Mouse (Mus musculus): ENCODE results near the gene Prkag1.

Gene Prkag1

DNA sequence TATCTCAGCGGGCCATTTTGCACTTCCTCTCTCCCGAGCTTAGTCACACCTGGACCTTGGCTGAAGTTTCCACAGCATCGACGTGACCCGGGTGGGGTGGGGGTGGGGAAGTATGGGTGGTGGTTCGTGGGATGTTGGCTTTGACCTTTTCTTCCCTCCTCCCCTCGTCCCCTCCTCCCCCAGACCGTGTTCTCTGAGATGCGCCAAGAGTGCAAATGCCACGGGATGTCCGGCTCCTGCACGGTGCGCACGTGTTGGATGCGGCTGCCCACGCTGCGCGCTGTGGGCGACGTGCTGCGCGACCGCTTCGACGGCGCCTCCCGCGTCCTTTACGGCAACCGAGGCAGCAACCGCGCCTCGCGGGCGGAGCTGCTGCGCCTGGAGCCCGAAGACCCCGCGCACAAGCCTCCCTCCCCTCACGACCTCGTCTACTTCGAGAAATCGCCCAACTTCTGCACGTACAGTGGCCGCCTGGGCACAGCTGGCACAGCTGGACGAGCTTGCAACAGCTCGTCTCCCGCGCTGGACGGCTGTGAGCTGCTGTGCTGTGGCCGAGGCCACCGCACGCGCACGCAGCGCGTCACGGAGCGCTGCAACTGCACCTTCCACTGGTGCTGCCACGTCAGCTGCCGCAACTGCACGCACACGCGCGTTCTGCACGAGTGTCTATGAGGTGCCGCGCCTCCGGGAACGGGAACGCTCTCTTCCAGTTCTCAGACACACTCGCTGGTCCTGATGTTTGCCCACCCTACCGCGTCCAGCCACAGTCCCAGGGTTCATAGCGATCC lies 38.9 kb downstream of the Prkag1 start:
- DNase-seq (ENCODE audit: low spot score), result no peak

DNA sequence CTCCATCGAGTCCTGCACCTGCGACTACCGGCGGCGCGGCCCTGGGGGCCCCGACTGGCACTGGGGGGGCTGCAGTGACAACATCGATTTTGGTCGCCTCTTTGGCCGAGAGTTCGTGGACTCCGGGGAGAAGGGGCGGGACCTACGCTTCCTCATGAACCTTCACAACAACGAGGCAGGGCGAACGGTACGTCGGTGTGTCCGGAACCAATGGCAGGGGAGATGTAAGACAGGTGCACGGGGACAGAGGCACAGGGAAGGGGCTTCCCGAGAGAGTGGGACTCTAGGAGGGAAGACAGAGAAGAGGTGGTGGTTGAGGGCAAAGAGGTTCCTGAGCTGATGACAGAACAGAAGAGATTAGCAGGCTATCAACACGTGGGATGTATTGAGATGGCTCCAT lies 39.5 kb downstream of the Prkag1 start:
- DNase-seq (ENCODE audit: low spot score), result no peak

GRCm38 (mm10) chr15:98791221-98791620 lies 40.1 kb downstream of the Prkag1 start:
- no peak for DNase-seq (ENCODE audit: low spot score)

DNA sequence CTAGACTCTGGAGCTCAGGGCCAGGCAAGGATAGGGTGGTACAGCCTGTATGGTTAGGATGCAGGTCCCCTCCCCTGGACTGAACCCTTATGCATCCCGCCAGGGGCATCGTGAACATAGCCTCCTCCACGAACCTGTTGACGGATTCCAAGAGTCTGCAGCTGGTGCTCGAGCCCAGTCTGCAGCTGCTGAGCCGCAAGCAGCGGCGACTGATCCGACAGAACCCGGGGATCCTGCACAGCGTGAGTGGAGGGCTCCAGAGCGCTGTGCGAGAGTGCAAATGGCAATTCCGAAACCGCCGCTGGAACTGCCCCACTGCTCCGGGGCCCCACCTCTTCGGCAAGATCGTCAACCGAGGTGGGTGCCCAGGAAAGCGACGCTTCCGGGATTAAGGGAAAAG lies 40.6 kb downstream of the Prkag1 start:
- DNase-seq (ENCODE audit: low spot score), result no peak

DNA sequence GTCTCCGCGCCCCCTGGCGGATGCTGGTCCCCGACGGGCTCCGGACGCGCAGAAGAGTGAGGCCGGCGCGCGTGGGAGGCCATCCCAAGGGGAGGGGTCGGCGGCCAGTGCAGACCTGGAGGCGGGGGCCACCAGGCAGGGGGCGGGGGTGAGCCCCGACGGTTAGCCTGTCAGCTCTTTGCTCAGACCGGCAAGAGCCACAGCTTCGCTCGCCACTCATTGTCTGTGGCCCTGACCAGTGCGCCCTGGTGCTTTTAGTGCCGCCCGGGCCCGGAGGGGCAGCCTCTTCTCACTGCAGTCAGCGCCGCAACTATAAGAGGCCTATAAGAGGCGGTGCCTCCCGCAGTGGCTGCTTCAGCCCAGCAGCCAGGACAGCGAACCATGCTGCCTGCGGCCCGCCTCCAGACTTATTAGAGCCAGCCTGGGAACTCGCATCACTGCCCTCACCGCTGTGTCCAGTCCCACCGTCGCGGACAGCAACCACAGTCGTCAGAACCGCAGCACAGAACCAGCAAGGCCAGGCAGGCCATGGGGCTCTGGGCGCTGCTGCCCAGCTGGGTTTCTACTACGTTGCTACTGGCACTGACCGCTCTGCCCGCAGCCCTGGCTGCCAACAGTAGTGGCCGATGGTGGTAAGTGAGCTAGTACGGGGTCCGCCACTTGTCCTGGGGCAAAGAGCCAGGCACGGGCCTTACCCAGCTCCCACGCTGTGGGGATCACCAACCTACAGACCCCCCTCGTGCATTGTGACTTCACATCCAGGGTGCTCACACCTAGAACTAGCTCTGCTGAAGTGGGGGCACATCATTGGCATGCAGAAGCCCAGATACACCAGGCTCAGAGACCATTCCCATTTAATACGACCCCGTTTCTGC lies 41.4 kb downstream of the Prkag1 start, which contains the start of gene Wnt1:
Wnt1 (plus strand) TSS at position 197 of the 875 bp plus-strand sequence.
- DNase-seq (ENCODE audit: low spot score), result no peak

GRCm38 (mm10) chr15:98788972-98789660 lies 42.2 kb downstream of the Prkag1 start:
- no peak for DNase-seq (ENCODE audit: low spot score)

DNA sequence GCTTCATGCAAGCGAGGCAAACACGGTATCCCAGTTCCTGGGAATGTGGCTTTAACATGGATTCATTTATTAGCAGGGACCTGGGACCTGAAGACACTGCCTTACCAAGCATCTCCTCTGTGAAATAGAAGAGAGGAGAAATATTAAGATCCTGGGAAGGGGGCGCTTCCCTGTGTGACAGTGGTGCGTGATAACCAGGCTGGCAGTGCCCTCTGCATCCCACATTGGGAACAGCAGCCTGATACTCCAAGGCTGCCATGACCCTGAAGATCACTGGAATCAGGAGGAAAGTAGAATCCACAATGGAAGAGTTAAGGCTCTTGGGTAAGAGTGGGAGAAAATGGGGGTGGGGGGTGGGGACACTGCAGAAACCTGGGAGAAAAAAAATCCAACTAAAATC lies 43.4 kb downstream of the Prkag1 start:
- DNase-seq (ENCODE audit: low spot score), result no peak

GRCm38 (mm10) chr15:98785744-98786143 lies 45.6 kb downstream of the Prkag1 start:
- DNase-seq (ENCODE audit: low spot score), result no peak

DNA sequence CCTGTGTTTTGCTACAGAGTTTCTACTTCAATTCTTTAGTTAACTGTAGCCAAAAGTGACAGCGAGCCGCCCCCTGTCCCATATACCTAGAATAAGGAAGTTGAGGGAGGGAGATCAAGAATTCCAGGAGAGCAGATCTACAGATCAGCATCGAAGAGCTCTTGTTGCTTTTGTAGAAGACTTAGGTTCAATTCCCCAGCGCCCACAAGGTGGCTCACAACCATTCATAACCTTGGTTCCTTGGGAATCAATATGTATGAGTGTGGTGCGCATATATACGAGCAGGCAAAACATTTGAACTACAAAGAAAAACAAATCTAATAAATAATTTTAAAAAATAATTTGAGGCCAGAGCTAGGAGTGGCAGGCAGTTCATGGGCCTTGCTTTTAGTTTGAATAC lies 50.2 kb downstream of the Prkag1 start:
- no peak for DNase-seq (ENCODE audit: low spot score)

DNA sequence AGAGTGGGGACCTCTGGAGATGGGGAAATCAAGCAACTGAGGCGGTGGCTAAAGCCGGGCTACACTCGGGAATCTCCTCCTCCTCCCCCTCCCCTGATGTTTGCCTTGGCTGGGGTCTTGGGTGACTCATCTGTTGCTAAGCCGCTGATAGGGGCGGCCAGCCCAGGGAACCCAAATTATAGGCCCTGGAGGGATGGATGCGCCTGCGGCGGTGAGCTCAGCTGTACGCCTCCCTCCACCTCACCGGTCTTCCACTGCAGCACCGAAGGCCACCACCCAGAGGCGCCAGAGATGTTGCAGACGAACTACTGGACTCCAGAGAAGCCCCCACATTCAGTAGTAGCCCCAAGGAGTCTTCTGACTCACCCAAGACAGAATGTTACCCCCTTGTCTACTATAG lies 50.7 kb downstream of the Prkag1 start:
- no peak for DNase-seq (ENCODE audit: low spot score)

DNA sequence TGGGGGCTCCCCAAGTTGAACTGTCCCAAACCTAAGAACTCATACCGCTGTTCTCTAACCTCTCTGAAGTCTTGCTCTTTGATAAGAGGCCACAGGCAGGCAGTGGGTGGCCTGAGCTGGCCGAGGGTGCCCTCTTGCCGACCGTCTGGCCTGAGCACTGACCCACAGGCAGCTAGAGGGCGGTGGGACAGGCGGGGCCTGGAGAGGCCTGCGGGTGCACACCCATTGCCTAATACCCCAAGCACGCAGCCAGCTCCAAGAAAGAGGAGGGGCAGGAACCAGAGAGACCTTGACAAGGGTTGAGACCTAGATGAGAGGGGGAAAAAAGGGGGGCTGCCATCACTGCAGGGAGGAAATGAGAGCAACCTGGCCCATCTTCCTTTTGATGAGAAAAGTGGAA lies 51.2 kb downstream of the Prkag1 start:
- no peak for DNase-seq (ENCODE audit: low spot score)

GRCm38 (mm10) chr15:98778806-98779205 lies 52.5 kb downstream of the Prkag1 start:
- no peak for DNase-seq (ENCODE audit: low spot score)

- DNase-seq (ENCODE audit: low spot score), result no peak
Measured at GRCm38 (mm10) chr15:98778191-98778770, 53.0 kb downstream of the Prkag1 start.

GRCm38 (mm10) chr15:98777762-98778161 lies 53.6 kb downstream of the Prkag1 start, which contains the start of gene Wnt10b:
Wnt10b (minus strand) TSS chr15:98778150.
- DNase-seq (ENCODE audit: low spot score), result no peak

GRCm38 (mm10) chr15:98777005-98777616 lies 54.2 kb downstream of the Prkag1 start:
- DNase-seq (ENCODE audit: low spot score), result no peak

DNA sequence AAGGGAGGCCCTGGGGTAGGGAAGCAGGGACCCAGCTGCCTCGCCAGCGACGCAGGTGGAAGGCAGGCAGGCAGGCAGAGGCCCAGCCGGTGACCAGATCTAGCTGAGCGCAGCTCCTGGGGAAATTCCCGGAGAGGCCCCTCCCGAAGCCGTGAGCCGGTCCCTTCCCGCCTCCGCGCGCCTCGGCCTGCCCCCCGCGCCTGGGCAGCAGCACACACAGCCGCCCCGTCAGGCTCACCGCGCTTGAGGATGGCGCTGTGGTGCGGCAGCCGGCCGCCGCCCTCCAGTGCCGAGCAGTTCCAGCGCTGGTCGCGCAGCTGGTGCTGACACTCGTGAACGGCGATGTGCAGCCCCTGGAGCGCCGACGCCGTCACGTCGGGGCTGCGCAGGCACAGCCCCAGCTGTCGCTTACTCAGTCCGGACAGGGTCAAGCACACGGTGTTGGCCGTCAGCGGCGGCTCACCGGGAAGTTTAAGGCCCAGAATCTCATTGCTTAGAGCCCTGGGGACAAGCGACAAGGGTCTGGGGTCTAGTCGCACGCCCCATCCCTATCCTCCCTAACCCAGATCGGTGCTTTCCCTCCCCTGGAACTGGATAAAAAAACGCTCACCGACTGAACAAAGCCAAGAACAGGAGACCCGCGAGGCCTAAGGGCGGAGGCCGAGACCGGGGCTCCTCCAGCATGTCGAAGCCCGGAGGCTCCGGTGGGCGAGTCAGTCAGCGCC lies 54.9 kb downstream of the Prkag1 start:
- no peak for DNase-seq (ENCODE audit: low spot score)

DNA sequence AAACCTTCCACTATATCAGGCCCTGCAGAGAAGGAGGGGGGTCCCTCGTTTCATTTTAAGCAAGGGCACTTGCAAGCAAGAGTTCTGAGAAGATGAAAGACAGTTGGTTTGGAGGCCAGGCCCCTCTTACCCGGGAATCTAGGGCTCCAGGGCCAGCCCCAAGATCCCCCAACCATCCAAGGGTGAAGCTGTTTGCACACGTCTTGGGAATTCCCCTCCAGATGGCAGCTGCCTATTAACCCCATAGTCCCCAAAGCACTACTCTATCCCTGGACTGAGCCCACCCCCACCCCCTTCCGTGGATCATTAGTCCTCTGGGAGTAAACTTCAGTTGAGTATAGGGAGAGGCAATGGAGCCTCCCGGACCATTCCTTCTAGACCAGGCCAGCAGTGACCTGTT lies 55.8 kb downstream of the Prkag1 start:
- DNase-seq (ENCODE audit: low spot score), result no peak

- DNase-seq (ENCODE audit: low spot score), result no peak
Measured at GRCm38 (mm10) chr15:98774096-98774495, 57.2 kb downstream of the Prkag1 start.

- DNase-seq (ENCODE audit: low spot score), result no peak
Measured at GRCm38 (mm10) chr15:98772511-98773211, 58.7 kb downstream of the Prkag1 start.

DNA sequence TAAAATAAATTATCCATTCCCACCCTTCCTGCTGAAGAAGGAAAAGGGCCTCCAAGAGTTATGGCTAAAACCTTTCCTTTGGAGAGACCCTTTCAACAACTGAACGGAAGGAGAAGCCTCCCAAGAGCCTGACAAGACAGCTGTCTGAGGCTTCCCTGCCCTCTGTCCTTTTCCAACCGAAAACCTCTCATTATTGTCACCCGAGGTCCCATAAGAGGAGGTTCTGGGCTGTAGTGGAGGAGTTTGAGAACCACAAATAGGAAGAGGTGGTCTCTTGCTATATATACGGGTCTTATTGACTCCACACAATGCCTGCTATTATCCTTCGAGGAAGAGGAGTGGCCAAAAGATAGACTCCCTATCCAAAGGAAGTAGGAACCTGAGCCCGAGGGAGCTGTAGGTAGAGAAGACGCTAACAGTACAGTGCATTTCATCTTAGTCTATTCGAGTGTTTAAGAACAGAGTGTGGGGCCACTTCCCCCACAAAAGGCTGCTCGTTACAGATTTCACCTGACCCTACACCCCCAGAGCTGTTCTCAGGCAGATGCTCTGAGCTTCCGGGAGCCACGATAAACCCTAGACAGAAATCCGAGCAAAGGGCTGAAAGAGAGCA lies 59.4 kb downstream of the Prkag1 start:
- DNase-seq (ENCODE audit: low spot score), result no peak
